13 mouse cellular contexts compared by ENCODE assay signal in genomic region chr2:167302031-167302430, GRCm38 (mm10). TPM values are rescaled to one million over a fixed set of nuclear protein-coding genes. Genes with fewer than 3 reads are reported as not detected.
DNase-seq lines count a peak whose midpoint lies in the region; ATAC-seq lines count a peak whose summit lies in the region.
"Had no signal": no experiment of that assay in that cellular context is flagged by ENCODE, and none has a peak within 500 bp of the region (broad histone marks: within the 10 kb centered on the region; RNA-seq: fewer than 3 reads in every experiment).

No protein-coding gene starts in this region.

- H3K4me1 ChIP-seq in hindbrain, embryonic 16.5 days (ENCODE audit: control insufficient read depth, insufficient read depth, low read depth, low read length) = peaks cover 6% of the 10 kb centered on the region; the same call in 1 of the 2 replicates

- no peak overlapping the region for H3K4me2 ChIP-seq in hindbrain, embryonic 16.5 days (ENCODE audit: low read length)
- H3K4me2 ChIP-seq: intestine, embryonic 15.5 days; liver, embryonic 11.5 days; midbrain, embryonic 12.5 days had no signal

- H3K27me3 ChIP-seq in hindbrain, embryonic 16.5 days (replicated peaks; ENCODE audit: control insufficient read depth, insufficient read depth, low read length) = no peaks in the 10 kb centered on the region
- H3K27me3 ChIP-seq: intestine, embryonic 15.5 days; midbrain, embryonic 12.5 days had no signal

- no peak overlapping the region for H3K9ac ChIP-seq in hindbrain, embryonic 16.5 days (ENCODE audit: low read depth, low read length)
- H3K9ac ChIP-seq: intestine, embryonic 15.5 days; midbrain, embryonic 12.5 days had no signal

- H3K9me3 ChIP-seq in hindbrain, embryonic 16.5 days (ENCODE audit: control insufficient read depth, low read length) = no peaks in the 10 kb centered on the region
- H3K9me3 ChIP-seq: G1E; intestine, embryonic 15.5 days; midbrain, embryonic 12.5 days had no signal

- ATAC-seq in hindbrain, embryonic 16.5 days = no peak
- ATAC-seq: intestine, embryonic 15.5 days had no signal

- WGBS in hindbrain, embryonic 16.5 days = 90% methylated on average over 12 of the region's 12 CpGs

- DNase-seq in cerebellum, adult 9-10 months = peak; percentile 24
- DNase-seq in cerebellum, postnatal 4 days (ENCODE audit: low spot score in 2 of 2) = no peak
- DNase-seq in kidney, adult 8-10 months = peak; percentile 57 to 65
- DNase-seq in kidney, postnatal 4 days = no peak
- DNase-seq in urinary bladder, postnatal 10 days (ENCODE audit: low spot score) = peak; percentile 6
- no peak for DNase-seq in urinary bladder, postnatal 14 days (ENCODE audit: low spot score)
- DNase-seq: spleen, adult 18-20 months had no signal

- no peak overlapping the region for H3K4me3 ChIP-seq in hindbrain, embryonic 16.5 days (ENCODE audit: low read length)
- H3K4me3 ChIP-seq: erythroblast, embryonic 14.5 days; intestine, embryonic 15.5 days; midbrain, embryonic 12.5 days had no signal

- peaks cover 14% of the 10 kb centered on the region for H3K36me3 ChIP-seq in hindbrain, embryonic 16.5 days (ENCODE audit: control insufficient read depth, insufficient read depth, low read length)
- H3K36me3 ChIP-seq: G1E had no signal

- H3K27ac ChIP-seq in hindbrain, embryonic 16.5 days (ENCODE audit: low read depth, low read length) = no peak overlapping the region
- H3K27ac ChIP-seq: intestine, embryonic 15.5 days; midbrain, embryonic 12.5 days had no signal

RNA-seq across cellular contexts. Expression of gene B4galt5, which starts 47.0 kb away (rescaled TPM):
- 19.7 and 22.6 TPM in 2 replicates for polyA plus RNA-seq in hindbrain, embryonic 16.5 days (2015; fragmentation: Nextera tagmentation; extraction: Ambion mirVana)

Comparison
In these comparisons a context has a peak if more than half of its experiments do, and no peak if none do; other contexts are left out.
1. DNase-seq: peak in cerebellum, adult 9-10 months (single experiment), kidney, adult 8-10 months (2 of 2) and urinary bladder, postnatal 10 days (single experiment); none in cerebellum, postnatal 4 days (0 of 2), kidney, postnatal 4 days (0 of 2) and urinary bladder, postnatal 14 days (single experiment).